Mouse (Mus musculus) MEL (cell line): ENCODE results near the gene Cd300lf. TPM values are rescaled to one million over a fixed set of nuclear protein-coding genes. Genes with fewer than 3 reads are reported as not detected.

Experiments used
- DNase-seq: peaks from one replicate; pipeline ENCODE4 v3.0.0; 2011; ENCODE audit warnings: low read depth, low spot score
- H3K27ac ChIP-seq: 2 replicates; pipeline ENCODE4 v1.5.1; 2012; ENCODE audit warnings: low read depth, mild to moderate bottlenecking, control low read depth, low read length, moderate library complexity; ENCODE audit not compliant: control insufficient read depth
- H3K27me3 ChIP-seq, 2 experiments: fragments of 150-350 bp in 1 of 2; sonication (generic) in 1 of 2; 2 replicates each; pipeline ENCODE4 v1.6.1; 2012; ENCODE audit warnings: low read length in 2 of 2, mild to moderate bottlenecking in 2 of 2, improper control_type of control experiment in 1 of 2, moderate library complexity in 1 of 2; ENCODE audit not compliant: insufficient read depth in 2 of 2, control insufficient read depth in 1 of 2
- H3K36me3 ChIP-seq, 2 experiments: 2 replicates each; pipeline ENCODE4 v1.6.1; 2012 to 2014; ENCODE audit warnings: low read length in 2 of 2, improper control_type of control experiment in 1 of 2, inconsistent platforms in 1 of 2, mild to moderate bottlenecking in 1 of 2; ENCODE audit not compliant: insufficient read depth in 2 of 2, control insufficient read depth in 1 of 2
- H3K4me1 ChIP-seq, 2 experiments: fragments of 150-350 bp in 1 of 2; sonication (generic) in 1 of 2; 2 replicates each; pipeline ENCODE4 v1.6.1; 2012; ENCODE audit warnings: low read length in 2 of 2, improper control_type of control experiment in 1 of 2, mild to moderate bottlenecking in 1 of 2; ENCODE audit not compliant: insufficient read depth in 2 of 2, control insufficient read depth in 1 of 2
- H3K4me3 ChIP-seq, 2 experiments: fragments of 150-350 bp in 1 of 2; sonication (generic) in 1 of 2; 2 replicates each; pipeline ENCODE4 v1.5.1; 2012; ENCODE audit warnings: low read depth in 2 of 2, low read length in 2 of 2, mild to moderate bottlenecking in 2 of 2, moderate library complexity in 2 of 2, control low read depth in 1 of 2, improper control_type of control experiment in 1 of 2; ENCODE audit not compliant: control insufficient read depth in 1 of 2, insufficient read depth in 1 of 2
- H3K79me2 ChIP-seq: 2 replicates; pipeline ENCODE4 v1.6.1; 2012; ENCODE audit warnings: mild to moderate bottlenecking, low read length, moderate library complexity; ENCODE audit not compliant: control insufficient read depth, poor library complexity, insufficient read depth
- H3K9ac ChIP-seq: 2 replicates; pipeline ENCODE4 v1.6.1; 2012; ENCODE audit warnings: low read depth, mild to moderate bottlenecking, control low read depth, low read length, moderate library complexity; ENCODE audit not compliant: control insufficient read depth, poor library complexity, severe bottlenecking
- H3K9me3 ChIP-seq: fragments of 150-350 bp; sonication (generic); replicated peaks from 2 replicates; pipeline ENCODE4 v1.6.1; 2012; ENCODE audit warnings: mild to moderate bottlenecking, low read length, improper control_type of control experiment, moderate library complexity; ENCODE audit not compliant: insufficient read depth
- BHLHE40 ChIP-seq: IDR thresholded peaks from 2 replicates; pipeline ENCODE4 v1.6.1; 2012; ENCODE audit warnings: low read depth, mild to moderate bottlenecking, inconsistent platforms, low read length, improper control_type of control experiment, borderline replicate concordance
- CHD2 ChIP-seq: IDR thresholded peaks from 2 replicates; pipeline ENCODE4 v1.6.1; 2011; ENCODE audit warnings: low read length, improper control_type of control experiment
- CTCF ChIP-seq, 3 experiments: IDR thresholded peaks in 2 of 3; conservative IDR thresholded peaks in 1 of 3; 2 replicates each; pipeline ENCODE4 v1.5.1; 2011 to 2012; ENCODE audit warnings: low read length in 3 of 3, low read depth in 2 of 3, mild to moderate bottlenecking in 2 of 3, improper control_type of control experiment in 1 of 3, inconsistent platforms in 1 of 3, mixed read lengths in 1 of 3, moderate library complexity in 1 of 3; ENCODE audit not compliant: control insufficient read depth in 1 of 3, insufficient read depth in 1 of 3, poor library complexity in 1 of 3, severe bottlenecking in 1 of 3
- E2F4 ChIP-seq: IDR thresholded peaks from 2 replicates; pipeline ENCODE4 v1.6.1; 2011; ENCODE audit warnings: low read depth, low read length, improper control_type of control experiment, borderline replicate concordance
- ELF1 ChIP-seq: IDR thresholded peaks from 2 replicates; pipeline ENCODE4 v1.6.1; 2014; ENCODE audit warnings: low read depth, mild to moderate bottlenecking, inconsistent platforms, low read length, improper control_type of control experiment, moderate library complexity
- EP300 ChIP-seq, 2 experiments: IDR thresholded peaks; 2 replicates each; pipeline ENCODE4 v1.6.1; 2011; ENCODE audit warnings: improper control_type of control experiment in 2 of 2, low read length in 2 of 2, low read depth in 1 of 2, mild to moderate bottlenecking in 1 of 2
- ETS1 ChIP-seq: IDR thresholded peaks from 2 replicates; pipeline ENCODE4 v1.6.1; 2012; ENCODE audit warnings: low read depth, mild to moderate bottlenecking, inconsistent platforms, low read length, improper control_type of control experiment, moderate library complexity
- GABPA ChIP-seq: IDR thresholded peaks from 2 replicates; pipeline ENCODE4 v1.6.1; 2012; ENCODE audit warnings: low read depth, mild to moderate bottlenecking, inconsistent platforms, low read length, improper control_type of control experiment, moderate library complexity
- GATA1 ChIP-seq: IDR thresholded peaks from 2 replicates; pipeline ENCODE4 v1.6.1; 2011; ENCODE audit warnings: low read depth, low read length, improper control_type of control experiment
- HCFC1 ChIP-seq: IDR thresholded peaks from 2 replicates; pipeline ENCODE4 v1.6.1; 2012; ENCODE audit warnings: low read depth, mild to moderate bottlenecking, inconsistent platforms, low read length, improper control_type of control experiment, moderate library complexity
- JUND ChIP-seq: IDR thresholded peaks from 2 replicates; pipeline ENCODE4 v1.6.1; 2011; ENCODE audit warnings: low read depth, mild to moderate bottlenecking, improper control_type of control experiment, low read length
- MAFK ChIP-seq: IDR thresholded peaks from 2 replicates; pipeline ENCODE4 v1.6.1; 2011; ENCODE audit warnings: low read depth, mild to moderate bottlenecking, low read length, improper control_type of control experiment, borderline replicate concordance
- MAX ChIP-seq: IDR thresholded peaks from 2 replicates; pipeline ENCODE4 v1.6.1; 2011; ENCODE audit warnings: low read length, improper control_type of control experiment
- MAZ ChIP-seq: IDR thresholded peaks from 2 replicates; pipeline ENCODE4 v1.6.1; 2012; ENCODE audit warnings: low read depth, mild to moderate bottlenecking, inconsistent platforms, low read length, improper control_type of control experiment
- MEF2A ChIP-seq: IDR thresholded peaks from 2 replicates; pipeline ENCODE4 v1.6.1; 2014; ENCODE audit warnings: low read depth, mild to moderate bottlenecking, inconsistent platforms, low read length, improper control_type of control experiment; ENCODE audit not compliant: poor library complexity, insufficient replicate concordance, severe bottlenecking; ENCODE audit errors: extremely low read depth
- MXI1 ChIP-seq: IDR thresholded peaks from 2 replicates; pipeline ENCODE4 v1.6.1; 2011; ENCODE audit warnings: mild to moderate bottlenecking, low read depth, low read length, improper control_type of control experiment
- MYB ChIP-seq: IDR thresholded peaks from 2 replicates; pipeline ENCODE4 v1.6.1; 2011; ENCODE audit warnings: mild to moderate bottlenecking, low read depth, low read length, improper control_type of control experiment
- MYC ChIP-seq: IDR thresholded peaks from 2 replicates; pipeline ENCODE4 v1.6.1; 2011; ENCODE audit warnings: low read depth, mild to moderate bottlenecking, low read length, improper control_type of control experiment, moderate library complexity
- NELFE ChIP-seq: IDR thresholded peaks from 2 replicates; pipeline ENCODE4 v1.6.1; 2011; ENCODE audit warnings: low read depth, low read length, improper control_type of control experiment
- NRF1 ChIP-seq: IDR thresholded peaks from 2 replicates; pipeline ENCODE4 v1.6.1; 2014; ENCODE audit warnings: low read depth, mild to moderate bottlenecking, inconsistent platforms, low read length, improper control_type of control experiment, moderate library complexity; ENCODE audit not compliant: poor library complexity, insufficient read depth, severe bottlenecking
- POLR2A ChIP-seq, 2 experiments: IDR thresholded peaks; 2 replicates each; pipeline ENCODE4 v1.6.1; 2011 to 2012; ENCODE audit warnings: low read length in 2 of 2, mild to moderate bottlenecking in 2 of 2, control low read depth in 1 of 2, improper control_type of control experiment in 1 of 2, low read depth in 1 of 2, moderate library complexity in 1 of 2; ENCODE audit not compliant: control insufficient read depth in 1 of 2, insufficient read depth in 1 of 2, poor library complexity in 1 of 2
- POLR2AphosphoS2 ChIP-seq: IDR thresholded peaks from 2 replicates; pipeline ENCODE4 v1.6.1; 2011; ENCODE audit warnings: low read length, improper control_type of control experiment
- POLR2AphosphoS5 ChIP-seq: IDR thresholded peaks from 2 replicates; pipeline ENCODE4 v1.6.1; 2012; ENCODE audit warnings: low read depth, borderline replicate concordance, mild to moderate bottlenecking, inconsistent platforms, low read length, moderate library complexity, mixed read lengths
- RCOR1 ChIP-seq: IDR thresholded peaks from 2 replicates; pipeline ENCODE4 v1.6.1; 2012; ENCODE audit warnings: low read depth, mild to moderate bottlenecking, inconsistent platforms, low read length, improper control_type of control experiment
- SIN3A ChIP-seq: IDR thresholded peaks from 2 replicates; pipeline ENCODE4 v1.6.1; 2012; ENCODE audit warnings: low read length, improper control_type of control experiment, inconsistent platforms
- SMC3 ChIP-seq: IDR thresholded peaks from 2 replicates; pipeline ENCODE4 v1.6.1; 2011; ENCODE audit warnings: low read depth, low read length, improper control_type of control experiment
- TAL1 ChIP-seq: IDR thresholded peaks from 2 replicates; pipeline ENCODE4 v1.6.1; 2012; ENCODE audit warnings: mild to moderate bottlenecking, inconsistent platforms, low read length, moderate library complexity, mixed read lengths
- TBP ChIP-seq: IDR thresholded peaks from 2 replicates; pipeline ENCODE4 v1.8.0; 2011; ENCODE audit warnings: low read depth, low read length, improper control_type of control experiment
- TCF12 ChIP-seq: IDR thresholded peaks from 2 replicates; pipeline ENCODE4 v1.6.1; 2014; ENCODE audit warnings: low read depth, mild to moderate bottlenecking, inconsistent platforms, low read length, improper control_type of control experiment, moderate library complexity
- UBTF ChIP-seq: IDR thresholded peaks from 2 replicates; pipeline ENCODE4 v1.6.1; 2012; ENCODE audit warnings: low read depth, mild to moderate bottlenecking, inconsistent platforms, low read length, improper control_type of control experiment, moderate library complexity, borderline replicate concordance; ENCODE audit not compliant: insufficient read depth
- USF1 ChIP-seq: IDR thresholded peaks from 2 replicates; pipeline ENCODE4 v1.6.1; 2014; ENCODE audit warnings: low read depth, mild to moderate bottlenecking, inconsistent platforms, low read length, improper control_type of control experiment, moderate library complexity
- USF2 ChIP-seq, 2 experiments: IDR thresholded peaks; 2 replicates each; pipeline ENCODE4 v1.6.1; 2011 to 2012; ENCODE audit warnings: improper control_type of control experiment in 2 of 2, low read length in 2 of 2, borderline replicate concordance in 1 of 2, inconsistent platforms in 1 of 2, low read depth in 1 of 2, mild to moderate bottlenecking in 1 of 2; ENCODE audit not compliant: insufficient read depth in 1 of 2
- ZKSCAN1 ChIP-seq: IDR thresholded peaks from 2 replicates; pipeline ENCODE4 v1.6.1; 2012; ENCODE audit warnings: low read depth, mild to moderate bottlenecking, inconsistent platforms, low read length, improper control_type of control experiment, moderate library complexity
- ZMIZ1 ChIP-seq: IDR thresholded peaks from 2 replicates; pipeline ENCODE4 v1.6.1; 2012; ENCODE audit warnings: low read depth, mild to moderate bottlenecking, inconsistent platforms, low read length, improper control_type of control experiment, moderate library complexity
- ZNF384 ChIP-seq: IDR thresholded peaks from 2 replicates; pipeline ENCODE4 v1.6.1; 2012; ENCODE audit warnings: low read depth, mild to moderate bottlenecking, inconsistent platforms, low read length, improper control_type of control experiment
- polyA plus RNA-seq, 2 experiments: library from polyadenylated mRNA; stranded (reverse) in 1 of 2; unstranded in 1 of 2; fragments of >175 nt in 1 of 2; fragments of >200 nt in 1 of 2; gene quantifications; 2 replicates each; pipeline versions ENCODE4 v1.2.1 to v1.2.4; 2012; ENCODE audit warnings: low replicate concordance in 2 of 2, low read depth in 1 of 2; ENCODE audit not compliant: insufficient read length in 2 of 2, insufficient read depth in 1 of 2, missing spikeins in 1 of 2
- total RNA-seq: library from RNA; depleted of rRNA; stranded (reverse); fragments of 300-350 nt; gene quantifications from 2 replicates; pipeline ENCODE4 v1.2.3, GENCODE M21; 2012

Gene Cd300lf
- total and polyA plus RNA-seq, 3 experiments, result 0.12 to 0.46 TPM; not detected in 1

DNA sequence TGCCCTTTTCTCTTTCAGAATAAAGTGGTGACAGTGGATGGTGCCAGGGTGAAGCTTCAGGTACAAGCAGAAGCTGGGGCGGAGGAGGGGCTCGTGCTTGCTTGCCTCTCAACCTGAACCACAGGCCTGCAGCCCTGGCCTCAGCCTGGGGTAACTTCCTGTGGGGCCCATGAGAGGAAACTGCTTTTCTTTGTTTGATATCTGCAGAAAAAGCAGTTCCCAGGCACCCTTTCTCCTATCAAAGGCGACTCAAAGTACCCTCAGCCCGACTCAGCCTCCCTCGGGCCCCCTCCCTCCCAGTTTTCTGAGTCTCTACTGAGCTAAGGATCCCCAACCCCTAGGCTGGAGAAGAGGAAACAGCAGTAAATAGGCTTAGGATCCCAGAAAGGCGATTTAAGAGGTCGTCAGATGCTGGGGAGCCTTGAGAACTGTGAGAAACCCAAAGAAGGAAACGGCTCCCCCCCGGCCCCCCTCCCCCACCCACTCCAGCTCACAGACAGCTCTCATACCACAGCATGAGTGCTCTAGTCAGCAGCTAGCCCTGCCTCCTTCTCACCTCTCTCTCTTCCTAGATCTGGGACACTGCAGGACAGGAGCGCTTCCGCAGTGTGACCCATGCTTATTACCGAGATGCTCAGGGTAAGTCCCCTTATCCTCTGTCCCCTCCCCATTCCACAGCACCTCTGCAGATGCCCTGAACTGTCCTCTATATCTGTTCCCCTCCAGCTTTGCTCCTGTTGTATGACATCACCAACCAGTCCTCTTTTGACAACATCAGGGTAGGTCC is 24.3 kb upstream of the Cd300lf start:
- H3K27me3 ChIP-seq, result no peaks in the 10 kb centered on the region
- peak overlapping the region; percentile 3 to 17; a peak in 1 of 4 replicates for H3K4me3 ChIP-seq
- peak overlapping the region; percentile 91 for H3K27ac ChIP-seq
- peak overlapping the region; percentile 68 for H3K9ac ChIP-seq
- no peaks in the 10 kb centered on the region for H3K9me3 ChIP-seq
- H3K36me3 ChIP-seq, result peaks cover 0 to 34% of the 10 kb centered on the region in 2 experiments; a peak in 2 of 4 replicates
- H3K79me2 ChIP-seq, result no peaks in the 10 kb centered on the region
- peaks cover 15 to 60% of the 10 kb centered on the region in 2 experiments for H3K4me1 ChIP-seq
- DNase-seq, result peak; percentile 87
- TF ChIP-seq MAZ, result peak; percentile 87; the same call in 1 of the 2 replicates
- TF ChIP-seq UBTF, result no peak
- no peak for TF ChIP-seq SIN3A
- TF ChIP-seq MEF2A, result no peak
- TF ChIP-seq POLR2A (IDR thresholded peaks at IDR 0.05; ENCODE audit: control insufficient read depth in 1 of 2, insufficient read depth in 1 of 2, low read depth in 1 of 2, low read length in 2 of 2, poor library complexity in 1 of 2), result peak in 1 of 2 experiments; percentile 57; a peak in 2 of 4 replicates
- 0 out of 2 replicates have a peak, but pooled peaks have one; percentile 41 for TF ChIP-seq TBP
- no peak for TF ChIP-seq E2F4
- TF ChIP-seq NELFE, result peak; percentile 34; the same call in 1 of the 2 replicates
- no peak for TF ChIP-seq MYC
- peak; percentile 54; the same call in 1 of the 2 replicates for TF ChIP-seq MXI1
- no peak for TF ChIP-seq USF1
- TF ChIP-seq MAX, result peak; percentile 8; the same call in 1 of the 2 replicates
- TF ChIP-seq USF2 (IDR thresholded peaks at IDR 0.05; ENCODE audit: borderline replicate concordance in 1 of 2, insufficient read depth in 1 of 2, low read depth in 1 of 2, low read length in 2 of 2), result no peak
- TF ChIP-seq TAL1, result no peak
- peak; percentile 44 to 67; a peak in 3 of 4 replicates for TF ChIP-seq EP300 (IDR thresholded peaks at IDR 0.05; ENCODE audit: low read depth in 1 of 2, low read length in 2 of 2)
- no peak for TF ChIP-seq POLR2AphosphoS2
- no peak for TF ChIP-seq CHD2
- peak; percentile 56; the same call in 1 of the 2 replicates for TF ChIP-seq ELF1
- TF ChIP-seq SMC3, result no peak
- TF ChIP-seq BHLHE40, result 0 out of 2 replicates have a peak, but pooled peaks have one; percentile 40
- peak; percentile 26; the same call in 1 of the 2 replicates for TF ChIP-seq GATA1
- peak; percentile 51; the same call in 1 of the 2 replicates for TF ChIP-seq HCFC1
- TF ChIP-seq ZMIZ1, result no peak
- peak; percentile 73 for TF ChIP-seq ETS1
- no peak for TF ChIP-seq CTCF (IDR thresholded peaks at IDR 0.05 in 2 of 3, conservative IDR thresholded peaks at IDR 0.05 in 1 of 3; ENCODE audit: control insufficient read depth in 1 of 3, insufficient read depth in 1 of 3, low read depth in 2 of 3, low read length in 3 of 3, poor library complexity in 1 of 3, severe bottlenecking in 1 of 3)
- TF ChIP-seq RCOR1, result no peak
- TF ChIP-seq TCF12, result peak; percentile 54; the same call in 1 of the 2 replicates
- peak; percentile 82 for TF ChIP-seq ZNF384
- TF ChIP-seq NRF1, result no peak
- TF ChIP-seq GABPA, result no peak
- TF ChIP-seq MYB, result no peak
- no peak for TF ChIP-seq JUND
- no peak for TF ChIP-seq MAFK
- TF ChIP-seq POLR2AphosphoS5, result no peak
- no peak for TF ChIP-seq ZKSCAN1
